Mouse (Mus musculus) MEL (cell line): ENCODE measurements at regions not wholly inside any gene's neighbourhood (a gene's known extent, or its start where the extent isn't known, plus 50 kb on each side); places are given as distances from the start of the nearest gene placed in this dataset.

Source experiments
- CTCF ChIP-seq, 3 experiments: IDR thresholded peaks in 2 of 3; conservative IDR thresholded peaks in 1 of 3; 2 replicates each; pipeline ENCODE4 v1.5.1; 2011 to 2012; ENCODE audit warnings: low read length in 3 of 3, low read depth in 2 of 3, mild to moderate bottlenecking in 2 of 3, improper control_type of control experiment in 1 of 3, inconsistent platforms in 1 of 3, mixed read lengths in 1 of 3, moderate library complexity in 1 of 3; ENCODE audit not compliant: control insufficient read depth in 1 of 3, insufficient read depth in 1 of 3, poor library complexity in 1 of 3, severe bottlenecking in 1 of 3
- UBTF ChIP-seq: IDR thresholded peaks from 2 replicates; pipeline ENCODE4 v1.6.1; 2012; ENCODE audit warnings: low read depth, mild to moderate bottlenecking, inconsistent platforms, low read length, improper control_type of control experiment, moderate library complexity, borderline replicate concordance; ENCODE audit not compliant: insufficient read depth

DNA sequence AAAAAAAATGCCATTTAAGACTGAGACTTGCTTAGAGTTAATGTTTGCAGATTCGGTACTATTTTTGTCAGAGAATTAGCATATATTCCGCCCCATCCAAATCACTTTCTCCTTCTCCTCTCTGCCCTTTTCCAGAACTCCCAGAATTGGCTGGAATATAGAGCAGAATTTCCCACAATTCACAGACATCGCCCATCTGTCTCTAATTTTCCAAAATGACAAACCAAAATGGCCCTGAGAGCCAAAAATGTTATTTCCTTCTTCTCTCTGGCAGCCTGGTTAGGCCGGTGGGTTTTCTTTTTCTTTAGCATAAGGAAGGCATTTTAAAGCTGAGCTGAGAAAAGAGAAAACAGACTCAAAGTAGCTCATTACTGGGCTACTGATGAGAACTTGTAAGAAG is 119.8 kb downstream of the Rchy1 start:
- TF ChIP-seq UBTF (no peak), CTCF (IDR thresholded peaks at IDR 0.05 in 2 of 3, conservative IDR thresholded peaks at IDR 0.05 in 1 of 3; ENCODE audit: control insufficient read depth in 1 of 3, insufficient read depth in 1 of 3, low read depth in 2 of 3, low read length in 3 of 3, poor library complexity in 1 of 3, severe bottlenecking in 1 of 3) (no peak)
